Mouse (Mus musculus) erythroid progenitor cell, adult 5-6 weeks (primary cell): ENCODE data around the gene Fam169a. TPM values are rescaled to one million over a fixed set of nuclear protein-coding genes. Genes with fewer than 3 reads are reported as not detected.

Experiments
- ATAC-seq: replicated peaks from 2 replicates; pipeline ENCODE4 v1.8.0; 2016; ENCODE audit warnings: moderate number of reproducible peaks, mild to moderate bottlenecking, moderate TSS enrichment, inconsistent platforms; ENCODE audit not compliant: poor library complexity, low FRiP score, severe bottlenecking
- total RNA-seq, 2 experiments: library from RNA; stranded (forward) in 1 of 2; stranded (reverse) in 1 of 2; fragments of 150-400 nt in 1 of 2; fragments of 186-747, 209-891 nt in 1 of 2; gene quantifications; 2 replicates each; pipeline versions ENCODE4 v1.2.3 to v1.2.4; 2015 to 2017; ENCODE audit warnings: low replicate concordance in 2 of 2

The Fam169a gene
- total RNA-seq, 2 experiments from 2014 or later: 1.4 TPM; not detected in 1

- ATAC-seq: no peak
These were observed 108.6 kb downstream of the Fam169a start for GRCm38 (mm10) chr13:97175520-97176264.

GRCm38 (mm10) chr13:97176731-97177130, 109.6 kb downstream of the Fam169a start:
- no peak for ATAC-seq

- no peak for ATAC-seq
These were observed 111.9 kb downstream of the Fam169a start for GRCm38 (mm10) chr13:97178943-97179342.

- no peak for ATAC-seq
These were observed 113.2 kb downstream of the Fam169a start for GRCm38 (mm10) chr13:97180113-97180828.

Other genes with a start within 250 kb of the Fam169a start
- not detected in 2 replicates for gene Gcnt4, start 142.6 kb upstream of the Fam169a start, total RNA-seq (2015; ENCODE audit: low replicate concordance)
- gene Gcnt4, start 142.6 kb upstream of the Fam169a start, total RNA-seq (2017; ENCODE audit: low replicate concordance): not detected in 2 replicates
- gene 1700029F12Rik, start 32.9 kb upstream of the Fam169a start, total RNA-seq (2015; ENCODE audit: low replicate concordance): not detected in 2 replicates
- not detected in 2 replicates for gene 1700029F12Rik, start 32.9 kb upstream of the Fam169a start, total RNA-seq (2017; ENCODE audit: low replicate concordance)
- gene Gm6169, start 32.0 kb downstream of the Fam169a start, total RNA-seq (2015; ENCODE audit: low replicate concordance): 5.0 and 11.3 TPM in 2 replicates
- gene Gm6169, start 32.0 kb downstream of the Fam169a start, total RNA-seq (2017; ENCODE audit: low replicate concordance): 2.5 TPM in 1 of 2 replicates, not detected in the other
- 6.3 and 11.2 TPM in 2 replicates for gene Gfm2, start 70.7 kb downstream of the Fam169a start, total RNA-seq (2015; ENCODE audit: low replicate concordance)
- 8.2 and 23.6 TPM in 2 replicates for gene Gfm2, start 70.7 kb downstream of the Fam169a start, total RNA-seq (2017; ENCODE audit: low replicate concordance)
- 52.0 and 132 TPM in 2 replicates for gene Nsa2, start 70.7 kb downstream of the Fam169a start, total RNA-seq (2015; ENCODE audit: low replicate concordance)
- 70.3 and 93.3 TPM in 2 replicates for gene Nsa2, start 70.7 kb downstream of the Fam169a start, total RNA-seq (2017; ENCODE audit: low replicate concordance)
- 28.5 and 35.2 TPM in 2 replicates for gene Hexb, start 131.1 kb downstream of the Fam169a start, total RNA-seq (2015; ENCODE audit: low replicate concordance)
- gene Hexb, start 131.1 kb downstream of the Fam169a start, total RNA-seq (2017; ENCODE audit: low replicate concordance): 12.9 and 19.3 TPM in 2 replicates
- 0.36 and 1.7 TPM in 2 replicates for gene Enc1, start 173.8 kb downstream of the Fam169a start, total RNA-seq (2015; ENCODE audit: low replicate concordance)
- under 0.01 and 1.1 TPM in 2 replicates for gene Enc1, start 173.8 kb downstream of the Fam169a start, total RNA-seq (2017; ENCODE audit: low replicate concordance)